Mouse (Mus musculus) MEL-GATA-1-ER (cell line): ENCODE data around the gene Fcrla.
"Not testable (repeated sequence)": the region's sequence is repeated elsewhere in the genome, so short reads cannot be mapped to it uniquely, and the experiment has no call there.

Experiments
- DNase-seq: peaks from one replicate; pipeline ENCODE4 v3.0.0-alpha.2; 2012; ENCODE audit warnings: low read depth; ENCODE audit errors: extremely low read depth

Fcrla gene

DNA sequence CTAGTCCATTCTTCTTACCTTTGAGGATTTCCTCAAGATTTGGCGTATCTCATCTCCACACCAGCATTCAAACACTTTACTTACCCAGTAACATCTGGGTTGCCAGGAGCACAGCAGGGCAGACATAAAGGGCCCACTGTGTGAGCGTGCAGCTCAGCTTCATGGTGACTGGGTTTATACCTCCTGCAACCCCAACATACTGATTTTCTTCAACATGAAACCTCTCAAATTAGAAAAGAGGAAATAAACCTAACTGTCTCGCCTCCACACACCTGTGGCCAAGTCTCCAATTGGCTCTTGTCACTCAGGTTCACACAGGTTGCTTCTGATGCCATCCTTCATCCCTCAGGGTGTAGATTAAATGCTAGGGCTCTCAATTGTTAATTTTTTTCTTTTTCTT, at the start of gene Fcrla:
Gene Fcrla (minus strand): TSS at position 206 of the 400 bp plus-strand sequence.
- DNase-seq, result no peak

DNA sequence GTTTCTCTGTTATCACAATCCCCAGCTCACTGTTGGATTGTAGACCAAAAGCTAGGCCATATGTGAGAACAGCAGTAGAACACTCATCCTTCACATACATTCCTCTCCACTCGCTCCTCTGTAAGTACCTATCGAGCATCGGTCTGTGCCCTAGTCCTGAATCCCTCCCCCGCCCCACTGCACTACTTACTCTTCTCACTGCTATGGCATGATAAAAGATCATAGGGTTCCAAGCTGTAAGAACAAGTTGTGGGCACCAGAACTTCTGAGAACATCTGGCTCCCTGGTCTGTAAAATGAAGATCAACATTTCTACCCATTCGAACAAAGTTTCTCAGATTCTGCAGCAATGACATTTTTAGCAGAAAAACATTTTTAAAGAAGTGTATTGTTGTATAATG, 49.1 kb upstream of the Fcrla start, which contains the start of gene Fcgr2b:
Gene Fcgr2b (minus strand): TSS at position 101 of the 400 bp plus-strand sequence.
- DNase-seq, result no peak

DNA sequence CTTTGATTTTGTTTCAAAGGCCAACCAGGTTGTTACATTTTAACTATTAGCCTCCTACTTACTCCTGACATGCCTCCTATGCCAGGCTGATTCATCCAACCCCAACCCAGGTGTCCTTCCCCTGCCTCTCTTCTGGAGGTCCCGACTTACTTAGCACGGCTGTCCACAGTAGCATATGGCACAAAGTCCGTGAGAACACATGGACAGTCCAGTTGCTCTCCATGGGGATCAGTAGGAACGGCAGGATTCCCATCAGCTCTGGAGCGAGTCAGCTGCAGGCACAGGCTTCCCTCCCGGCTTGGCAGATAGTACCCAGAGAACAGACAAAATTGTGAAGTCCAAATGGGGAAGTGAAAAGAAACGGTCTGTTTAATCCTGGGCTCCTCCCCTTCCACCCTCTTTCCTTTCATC, 48.4 kb upstream of the Fcrla start:
- peak; percentile 80 for DNase-seq

DNA sequence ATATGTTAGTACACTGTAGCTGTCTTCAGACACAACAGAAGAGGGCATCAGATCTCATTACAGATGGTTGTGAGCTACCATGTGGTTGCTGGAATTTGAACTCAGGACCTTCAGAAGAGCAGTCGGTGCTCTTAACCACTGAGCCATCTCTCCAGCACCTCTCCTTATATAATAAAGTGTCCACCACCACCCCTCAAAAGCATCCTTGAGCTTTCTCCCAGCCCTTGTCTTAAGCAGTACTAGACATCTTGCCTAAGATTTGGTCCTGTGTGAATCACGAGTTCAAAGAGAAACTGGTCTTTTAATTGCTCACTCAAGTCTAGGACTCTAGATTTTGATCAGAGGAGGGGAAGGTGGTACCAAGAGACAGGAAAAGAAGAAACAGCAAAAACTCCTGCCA, 48.0 kb upstream of the Fcrla start:
- not testable (repeated sequence) for DNase-seq

DNA sequence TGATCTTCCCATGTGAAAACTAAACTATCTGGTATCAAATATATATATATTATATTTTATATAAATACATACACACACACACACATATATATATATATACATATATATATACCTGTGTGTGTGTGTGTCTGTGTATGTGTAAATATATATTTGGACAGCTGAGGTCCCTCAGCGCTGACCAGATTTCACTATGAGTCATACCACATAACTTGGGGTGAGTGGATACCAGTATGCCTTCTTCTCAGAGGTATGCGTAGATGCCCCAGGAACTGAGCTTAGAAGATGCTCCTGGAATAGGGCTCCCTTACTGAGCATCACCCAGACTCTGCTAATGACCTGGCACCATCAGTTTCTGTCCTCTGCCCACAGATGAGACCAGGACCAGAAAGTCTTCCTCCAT, 47.4 kb upstream of the Fcrla start:
- no peak for DNase-seq

DNA sequence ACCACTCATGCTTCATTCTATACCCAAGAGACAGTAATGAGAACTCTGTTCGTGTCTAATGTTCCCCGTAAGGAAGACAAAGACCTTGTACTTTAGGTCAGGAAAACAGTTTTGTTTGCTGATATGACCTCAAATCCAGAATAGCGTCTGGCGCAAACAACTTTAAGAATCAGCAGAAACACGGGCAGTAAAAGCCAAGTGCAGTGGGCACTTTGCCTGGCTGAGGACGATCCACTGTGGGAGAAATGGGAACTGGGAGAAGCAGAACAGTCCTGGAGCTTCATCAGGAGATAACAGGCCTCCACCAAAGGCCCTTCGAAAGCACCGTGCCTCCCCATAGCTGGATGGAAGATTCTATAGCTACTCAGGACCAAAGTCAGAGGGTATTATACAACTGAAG, 46.8 kb upstream of the Fcrla start:
- DNase-seq, result no peak

DNA sequence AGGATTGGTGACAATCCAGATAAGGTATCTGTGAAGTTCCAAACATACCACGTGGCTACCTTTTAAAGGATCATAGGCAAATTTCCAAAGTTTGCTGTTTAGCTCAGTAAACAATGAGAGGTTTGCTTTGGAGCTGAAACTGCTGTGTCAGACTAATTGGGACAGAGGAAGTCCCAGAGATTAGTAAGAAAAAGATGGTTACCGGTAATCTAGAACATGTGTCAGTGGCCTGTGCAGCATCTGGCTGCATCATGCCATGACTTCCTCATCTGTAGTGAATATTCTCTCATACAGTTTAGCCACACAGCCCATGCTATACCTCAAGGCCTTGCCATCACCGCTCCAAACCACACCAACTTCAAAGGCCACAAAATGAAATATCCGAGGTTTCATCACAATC, 45.6 kb upstream of the Fcrla start:
- no peak for DNase-seq

DNA sequence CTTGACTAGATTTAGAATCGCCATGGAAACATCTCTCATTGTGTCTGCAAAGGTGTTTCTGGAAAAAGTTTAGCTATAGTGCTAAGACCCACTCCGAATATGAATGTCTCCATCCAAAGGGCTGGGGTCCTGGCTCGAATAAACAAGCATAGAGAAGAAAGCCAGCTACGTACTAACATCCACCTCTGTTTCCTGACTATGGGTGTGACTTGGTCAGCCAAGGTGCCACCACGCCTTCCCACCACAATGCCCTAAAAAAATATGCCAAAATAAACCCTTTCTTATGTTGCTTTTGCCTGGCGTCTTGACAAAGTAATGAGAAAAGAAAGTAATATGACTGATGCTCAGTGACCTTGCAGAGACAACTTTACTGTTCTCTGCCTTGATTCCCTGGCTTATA, 45.1 kb upstream of the Fcrla start:
- no peak for DNase-seq

DNA sequence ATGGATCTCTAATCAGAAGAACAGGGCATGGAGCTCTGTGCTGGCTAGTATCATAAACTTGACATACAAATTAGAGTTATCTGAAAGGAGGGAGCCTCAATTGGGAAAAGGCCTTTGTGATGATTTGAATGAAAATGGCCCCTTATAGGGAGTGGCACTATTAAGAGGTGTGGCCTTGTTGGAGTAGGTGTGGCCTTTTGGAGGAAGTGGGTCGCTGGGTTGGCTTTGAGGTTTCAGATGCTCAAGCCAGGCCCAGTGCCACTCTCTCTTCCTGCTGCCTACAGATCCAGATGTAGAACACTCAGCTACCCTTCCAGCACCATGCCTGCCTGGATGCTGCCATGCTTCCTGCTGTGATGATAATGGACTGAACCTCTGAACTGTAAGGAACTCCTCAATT, 41.2 kb upstream of the Fcrla start:
- no peak for DNase-seq

DNA sequence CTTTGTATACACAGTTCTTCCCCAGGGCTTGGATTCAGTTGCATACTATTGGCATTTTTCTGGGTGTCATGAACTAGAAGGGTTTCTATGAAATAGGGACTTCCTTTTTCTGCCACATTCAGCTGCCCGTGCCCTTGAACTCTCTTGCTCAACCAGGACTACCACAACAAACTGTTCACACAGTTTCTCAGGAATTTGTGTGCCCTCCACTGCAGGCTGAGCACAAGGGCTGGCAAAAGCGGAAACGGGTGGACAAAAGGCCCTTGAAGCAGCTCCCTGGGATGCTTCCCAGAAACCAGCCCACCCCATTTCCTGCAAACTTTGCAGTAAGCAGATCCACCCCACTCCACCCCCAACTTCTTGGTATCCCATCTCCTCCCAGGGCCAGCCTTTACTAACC, 40.2 kb upstream of the Fcrla start:
- no peak for DNase-seq

DNA sequence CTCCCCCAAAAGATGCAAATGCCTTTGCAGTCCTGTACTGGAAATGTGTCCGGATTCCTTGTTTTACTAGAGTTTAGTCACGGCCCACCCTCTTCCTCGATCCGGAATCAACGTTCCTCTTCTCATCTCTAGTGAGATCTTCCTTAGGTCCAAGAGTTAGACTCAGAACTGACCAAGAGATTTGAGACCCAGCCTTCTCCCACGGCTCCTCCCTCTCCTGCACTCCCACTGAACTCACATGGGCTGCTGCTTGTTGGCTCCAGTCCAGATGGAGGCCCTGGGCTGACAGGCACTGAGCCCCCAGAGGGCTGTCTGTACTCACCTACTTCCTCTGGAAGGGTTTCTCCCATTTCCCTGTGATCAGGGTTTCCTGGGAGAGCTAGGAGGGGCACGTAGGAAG, 35.7 kb upstream of the Fcrla start:
- no peak for DNase-seq

DNA sequence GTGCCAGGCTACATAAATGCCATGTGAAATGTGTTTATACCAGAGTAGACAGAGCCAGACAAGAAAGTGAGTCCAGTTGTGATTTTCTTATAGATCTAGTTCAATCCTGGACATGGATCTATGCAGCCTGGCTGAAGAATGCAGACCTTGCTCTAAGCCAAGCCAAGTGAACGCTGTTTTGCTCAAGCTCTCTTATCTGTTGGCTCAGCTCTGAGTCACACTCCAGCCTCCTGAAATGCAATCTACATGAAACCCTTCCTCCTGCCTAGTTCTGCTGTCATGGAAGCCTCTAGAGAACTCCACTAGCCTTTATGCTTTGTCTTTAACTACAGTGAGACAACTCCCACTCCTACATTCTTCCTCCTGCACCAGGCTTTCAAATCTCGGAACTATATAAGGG, 34.9 kb upstream of the Fcrla start:
- DNase-seq, result no peak

DNA sequence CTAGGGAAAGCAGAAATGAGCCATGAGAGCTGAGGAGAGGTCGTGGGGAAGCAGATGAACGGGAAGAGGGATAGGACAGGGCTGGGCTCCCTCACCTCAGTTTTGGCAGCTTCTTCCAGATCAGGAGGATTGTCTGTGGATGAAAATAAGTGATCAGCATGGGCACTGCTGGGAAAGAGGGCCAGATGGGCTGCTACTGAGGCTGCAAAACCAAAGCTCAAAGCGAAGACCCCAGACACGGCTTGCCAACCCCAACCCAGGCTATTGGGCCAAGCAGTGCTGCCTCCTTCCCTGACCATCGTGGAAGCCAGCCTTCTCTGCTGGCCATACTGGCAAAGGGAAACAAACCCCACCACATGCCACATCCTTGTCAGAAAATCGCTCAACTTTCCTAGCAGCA, 33.7 kb upstream of the Fcrla start:
- DNase-seq, result no peak

DNA sequence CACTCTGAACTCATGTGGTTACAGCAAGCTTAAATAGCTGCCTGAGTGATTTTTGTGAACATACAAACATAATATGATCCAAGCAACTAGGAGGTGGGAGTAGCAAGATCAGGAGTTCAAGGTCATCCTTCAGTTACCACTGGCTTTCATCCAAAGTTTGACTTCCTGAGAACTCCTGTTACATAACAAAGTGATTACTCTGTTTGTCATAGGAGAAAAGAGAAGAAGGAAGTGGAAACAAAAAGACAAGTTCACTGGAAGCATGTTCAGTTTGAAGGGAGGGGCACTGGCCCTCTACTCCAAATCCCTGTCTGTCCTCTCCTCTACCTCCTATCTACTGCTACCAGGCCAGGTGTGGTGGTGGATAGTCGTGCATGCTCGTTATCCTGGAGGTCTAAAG, 32.4 kb upstream of the Fcrla start:
- DNase-seq, result no peak

DNA sequence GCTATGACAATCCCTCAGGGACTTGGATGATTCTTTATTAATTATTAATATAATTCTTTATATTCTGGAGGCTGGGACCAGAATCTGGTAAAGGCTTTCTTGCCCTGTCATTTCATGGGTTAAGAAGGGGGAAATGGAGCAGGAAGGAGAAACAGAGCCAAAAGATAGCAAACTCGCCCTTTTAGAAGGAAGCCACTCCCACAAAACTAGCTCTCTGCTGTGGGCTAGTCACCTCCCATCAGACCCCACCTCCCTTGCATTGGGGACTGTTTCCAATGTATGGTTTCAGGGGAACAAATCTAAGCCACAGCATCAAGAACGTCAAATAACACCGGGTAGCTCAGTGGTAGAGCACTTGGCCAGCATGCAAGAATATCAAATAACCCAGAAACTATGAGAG, 30.8 kb upstream of the Fcrla start:
- DNase-seq, result no peak

DNA sequence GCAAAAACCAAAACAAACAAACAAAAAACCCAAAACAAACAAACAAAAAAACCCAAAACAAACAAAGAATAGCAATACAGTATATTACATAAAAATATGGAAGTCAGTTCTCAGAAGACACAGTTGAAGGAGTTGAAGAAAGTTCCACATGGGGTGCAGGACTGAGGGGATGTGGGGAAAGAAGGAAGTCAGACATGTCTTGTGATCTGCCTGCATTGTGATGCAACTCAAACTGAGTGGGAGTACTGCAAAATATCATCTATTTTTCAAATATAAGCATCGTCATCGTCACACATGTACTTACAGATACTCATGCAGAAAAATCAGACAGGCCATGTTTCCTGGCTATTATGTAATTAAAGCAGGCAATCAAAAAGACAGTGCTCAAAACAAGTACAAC, 25.8 kb upstream of the Fcrla start:
- no peak for DNase-seq

DNA sequence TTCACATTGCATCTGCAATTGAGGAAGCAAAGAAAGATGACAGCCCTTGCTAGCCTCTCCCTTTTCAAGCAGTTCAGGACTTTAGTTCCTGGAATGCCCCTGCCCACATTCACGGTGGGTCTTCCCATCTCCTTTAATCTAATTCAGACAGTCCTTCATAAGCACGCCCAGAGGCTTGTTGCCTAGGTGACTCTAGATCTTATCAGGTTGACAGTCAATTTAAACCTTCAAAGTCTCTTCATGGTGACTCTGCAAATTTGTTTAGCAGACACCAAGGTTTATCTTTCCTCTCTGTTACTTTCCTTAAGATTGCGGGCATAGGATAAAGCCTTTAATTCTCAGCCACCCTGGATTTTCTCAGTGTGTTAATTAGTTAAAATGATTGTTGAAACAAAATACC, 23.4 kb upstream of the Fcrla start:
- DNase-seq, result peak; percentile 82

DNA sequence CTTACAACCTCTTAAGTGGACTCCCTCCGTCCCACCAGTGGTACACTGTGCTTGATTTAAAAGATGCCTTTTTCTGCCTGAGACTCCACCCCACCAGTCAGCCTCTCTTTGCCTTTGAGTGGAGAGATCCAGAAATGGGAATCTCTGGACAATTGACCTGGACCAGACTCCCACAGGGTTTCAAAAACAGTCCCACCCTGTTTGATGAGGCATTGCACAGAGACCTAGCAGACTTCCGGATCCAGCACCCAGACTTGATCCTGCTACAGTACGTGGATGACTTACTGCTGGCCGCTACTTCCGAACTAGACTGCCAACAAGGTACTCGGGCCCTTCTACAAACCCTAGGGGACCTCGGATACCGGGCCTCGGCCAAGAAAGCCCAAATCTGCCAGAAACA, 17.5 kb upstream of the Fcrla start:
- DNase-seq, result not testable (repeated sequence)

DNA sequence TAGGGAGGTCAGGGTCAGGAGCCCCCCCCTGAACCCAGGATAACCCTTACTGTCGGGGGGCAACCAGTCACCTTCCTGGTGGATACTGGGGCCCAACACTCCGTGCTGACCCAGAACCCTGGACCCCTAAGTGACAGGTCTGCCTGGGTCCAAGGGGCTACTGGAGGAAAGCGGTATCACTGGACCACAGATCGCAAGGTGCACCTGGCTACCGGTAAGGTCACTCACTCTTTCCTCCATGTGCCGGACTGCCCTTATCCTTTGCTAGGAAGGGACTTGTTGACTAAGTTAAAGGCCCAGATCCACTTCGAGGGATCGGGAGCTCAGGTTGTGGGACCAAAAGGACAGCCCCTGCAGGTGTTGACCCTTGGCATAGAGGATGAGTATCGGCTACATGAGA, 16.8 kb upstream of the Fcrla start:
- not testable (repeated sequence) for DNase-seq

DNA sequence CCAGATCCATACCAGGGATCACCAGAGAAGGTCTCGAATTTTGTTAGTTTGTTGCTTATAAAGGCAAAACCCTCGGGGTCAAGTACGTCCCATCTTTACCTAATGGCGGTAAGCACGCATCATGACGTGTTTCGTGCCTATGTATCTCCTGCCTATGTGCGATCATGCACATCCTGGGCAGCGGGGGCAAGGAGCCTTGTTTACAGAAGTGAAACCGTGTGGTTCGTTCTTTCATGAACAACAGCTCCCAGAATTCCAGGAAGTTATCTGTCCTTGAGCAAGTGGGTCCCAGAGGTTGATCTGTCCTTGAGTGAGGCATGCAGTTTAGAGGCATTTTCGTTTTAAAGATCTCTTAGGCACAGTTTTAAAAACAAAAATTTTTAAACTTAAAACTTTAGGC, 11.9 kb upstream of the Fcrla start:
- DNase-seq, result no peak

DNA sequence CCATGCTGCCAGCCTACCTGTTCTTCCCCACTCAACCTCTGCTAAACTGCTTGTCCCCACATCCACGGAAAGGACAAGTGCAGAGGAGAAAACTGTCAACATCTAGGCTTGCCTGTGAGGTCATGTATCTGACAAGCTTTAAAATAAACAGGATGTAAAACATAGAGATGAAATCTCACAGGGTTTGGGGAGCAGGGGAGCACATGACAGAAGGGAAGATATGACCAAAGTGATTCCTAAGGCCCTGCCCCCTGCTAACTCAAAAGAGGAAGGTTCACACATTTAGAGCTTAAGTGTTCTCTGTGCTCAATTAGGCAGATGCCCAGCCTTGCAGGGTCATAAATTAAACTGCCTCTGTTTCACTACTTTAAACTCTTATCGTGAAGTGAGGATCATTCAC, 7.0 kb upstream of the Fcrla start:
- peak; percentile 62 for DNase-seq

DNA sequence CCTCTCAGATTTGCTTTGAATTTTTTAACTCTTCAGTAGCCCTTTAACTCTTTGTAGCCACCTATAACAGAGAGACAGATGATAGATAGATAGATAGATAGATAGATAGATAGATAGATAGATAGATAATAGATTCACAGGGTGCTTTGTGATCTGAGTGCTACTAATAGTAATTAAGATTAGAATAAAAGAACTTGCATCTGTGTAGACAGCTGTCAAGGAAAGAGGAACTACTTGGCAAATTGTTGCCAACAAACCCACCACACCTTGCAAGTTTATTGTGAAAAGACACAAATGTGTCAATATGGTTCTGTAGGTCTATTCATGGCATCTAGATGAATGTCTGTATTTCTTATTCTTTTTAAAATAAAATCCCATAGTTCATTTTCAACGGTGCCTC, 6.6 kb upstream of the Fcrla start:
- DNase-seq, result peak; percentile 39

DNA sequence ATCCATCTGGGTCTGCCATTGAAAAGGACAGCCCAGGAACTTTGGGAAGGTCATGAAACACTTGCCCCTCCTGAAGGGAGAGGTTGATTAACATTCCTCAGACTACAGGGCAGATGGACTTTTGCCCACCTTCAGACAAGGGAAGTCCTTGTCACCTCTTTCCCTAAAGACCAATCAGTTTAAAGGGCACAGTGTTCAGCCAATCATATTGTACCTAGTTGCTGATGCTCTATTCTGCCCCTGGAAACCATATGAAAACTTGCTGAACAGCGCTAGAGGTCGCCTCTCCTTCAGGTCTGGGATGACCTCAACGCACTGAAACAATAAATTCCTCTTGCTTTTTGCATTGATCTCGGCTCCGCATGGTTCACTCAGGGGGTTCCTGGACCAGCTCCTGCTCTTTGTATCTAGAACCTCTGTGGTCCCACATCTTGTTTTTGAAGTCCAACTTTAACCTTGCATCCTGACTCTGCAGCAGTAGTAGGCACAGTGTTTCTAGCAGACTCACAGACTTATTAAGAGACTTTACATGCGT, 6.1 kb upstream of the Fcrla start:
- DNase-seq, result no peak

DNA sequence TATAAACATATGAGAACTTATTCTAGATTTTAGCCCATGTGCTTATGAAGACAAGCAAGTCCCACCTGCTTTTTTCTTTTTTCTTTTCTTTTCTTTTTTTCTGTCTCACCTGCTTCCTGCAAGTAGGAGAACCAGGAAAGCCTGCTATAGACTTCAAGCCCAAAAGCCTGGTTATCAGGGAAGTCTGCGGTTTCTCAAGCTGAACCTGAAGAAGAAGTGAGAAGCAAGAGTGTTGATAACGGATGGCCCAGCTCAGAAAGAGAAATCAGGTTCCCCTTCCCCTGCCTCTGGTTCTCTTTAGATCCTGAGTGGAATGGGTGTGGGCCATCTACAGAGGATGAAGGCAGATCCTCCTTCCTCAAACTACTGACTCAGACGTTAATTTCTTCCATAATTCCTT, 4.7 kb upstream of the Fcrla start:
- DNase-seq, result peak; percentile 63
